Mouse (Mus musculus) layer of hippocampus, adult 8-10 months (tissue): ENCODE measurements at regions not wholly inside any gene's neighbourhood (a gene's known extent, or its start where the extent isn't known, plus 50 kb on each side); places are given as distances from the start of the nearest gene placed in this dataset.

Experiments used
- DNase-seq, 2 experiments: peaks; one replicate each; pipeline ENCODE4 v3.0.0; 2022; ENCODE audit warnings: low spot score in 2 of 2

DNA sequence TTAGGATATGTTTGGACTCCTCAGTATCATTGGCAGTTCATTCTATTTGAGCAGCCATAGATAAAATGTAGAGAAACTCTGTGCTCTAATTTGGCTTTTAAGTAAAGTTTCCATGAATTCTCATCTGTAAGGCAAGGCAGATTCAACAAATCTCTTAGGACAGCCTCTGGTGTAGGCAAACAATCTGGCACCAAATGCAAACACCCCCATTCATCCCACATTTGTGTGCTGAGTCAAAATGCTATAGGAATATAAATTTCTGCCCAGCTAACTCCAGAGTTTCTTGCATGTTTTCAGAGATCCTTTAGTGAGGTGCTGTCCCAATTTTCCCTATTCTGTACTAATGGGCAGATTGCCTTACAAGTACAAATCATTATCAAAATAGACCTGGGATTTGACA lies 695.7 kb upstream of the Kif18a start:
- no peak for DNase-seq

DNA sequence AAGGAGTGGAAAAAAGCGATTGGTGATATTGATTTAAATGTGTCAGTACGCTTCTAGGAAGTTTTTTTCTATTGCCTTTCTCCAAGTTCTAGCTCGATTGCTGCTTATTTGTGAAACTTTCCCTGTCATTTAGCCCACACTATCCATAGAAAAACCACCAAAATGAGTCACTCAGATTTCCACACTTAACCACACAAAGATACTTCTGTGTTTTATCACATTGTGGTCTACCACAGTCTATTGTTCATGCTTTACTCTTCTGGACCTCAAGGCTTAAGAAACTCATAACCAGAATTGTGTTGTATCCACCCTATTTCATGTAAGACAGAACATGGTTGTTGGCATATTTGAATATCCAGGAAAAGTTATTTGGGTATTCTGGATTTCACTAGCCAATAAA lies 687.0 kb upstream of the Kif18a start:
- DNase-seq: no peak

DNA sequence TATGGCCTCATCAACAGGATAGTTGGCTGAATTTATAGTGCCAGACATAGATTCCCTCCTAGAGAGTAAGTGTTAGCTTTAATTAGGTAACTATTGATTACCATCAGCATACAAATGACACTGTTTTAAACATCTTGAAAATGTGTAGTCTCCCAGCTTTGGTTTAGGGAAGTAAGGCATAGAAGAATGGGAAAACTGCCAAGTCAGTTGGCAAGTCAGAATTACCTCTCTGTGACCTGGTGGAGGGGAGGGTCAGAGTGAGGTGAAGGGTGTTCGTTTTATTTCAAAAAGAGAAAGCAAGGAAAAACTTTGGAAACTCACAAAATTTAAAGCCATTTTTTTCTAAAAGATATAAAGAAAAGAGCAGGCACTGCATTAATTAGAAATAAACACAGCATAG lies 680.2 kb upstream of the Kif18a start:
- no peak for DNase-seq

DNA sequence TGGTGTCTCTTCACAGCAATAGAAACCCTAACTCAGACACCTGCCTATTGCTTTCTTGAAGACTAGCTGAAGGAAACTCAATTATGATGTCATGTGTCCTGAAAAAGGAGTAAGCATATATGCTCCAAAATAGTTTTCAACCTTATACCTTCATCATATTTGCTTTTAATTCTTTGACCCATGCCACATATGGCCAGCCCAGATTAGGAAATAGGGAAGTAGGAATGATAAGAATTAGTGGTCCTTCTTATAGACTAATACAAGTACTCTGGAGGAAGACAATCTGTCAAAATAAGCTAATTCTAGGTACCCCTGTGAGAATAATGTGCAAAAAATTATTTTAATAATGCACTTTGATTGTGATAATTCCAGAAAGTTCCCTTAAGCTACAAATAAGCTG lies 661.0 kb upstream of the Kif18a start:
- DNase-seq: no peak

DNA sequence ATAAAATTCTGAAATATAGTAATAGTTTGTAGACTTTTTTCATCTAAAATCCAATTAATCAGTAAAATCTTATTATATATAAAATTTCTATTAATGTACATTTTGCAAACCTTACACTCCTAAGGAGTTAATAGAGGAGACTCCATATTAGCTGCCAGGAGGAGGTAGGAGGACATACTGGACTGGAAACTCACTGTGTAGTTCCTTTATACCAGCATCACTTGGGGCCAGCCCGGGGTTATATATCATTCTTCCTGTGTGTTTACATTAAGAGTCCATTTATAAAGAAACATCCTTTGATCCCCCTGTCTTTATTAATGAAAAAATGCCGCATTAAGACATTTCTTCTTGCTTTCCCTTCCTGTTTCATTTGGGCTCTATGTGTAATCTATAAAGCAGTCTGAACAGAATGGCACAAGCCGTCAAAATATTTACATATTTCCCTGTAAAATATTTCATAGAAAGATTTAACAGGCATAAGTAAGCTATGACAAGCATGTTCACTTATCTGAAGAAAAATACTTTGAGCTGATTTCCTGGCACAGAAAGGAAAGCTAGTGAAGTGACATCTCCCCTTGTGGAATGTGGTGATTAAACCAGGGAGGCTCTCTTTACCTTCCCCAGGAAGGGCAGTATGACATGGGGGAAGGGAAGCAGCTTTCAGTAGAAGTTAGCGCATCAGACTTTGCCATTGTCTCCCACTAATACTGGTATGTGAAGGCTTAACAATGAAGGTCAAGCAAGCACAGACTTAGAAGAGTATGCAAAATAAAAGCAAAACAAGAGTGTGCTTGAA lies 658.0 kb upstream of the Kif18a start:
- DNase-seq: no peak

DNA sequence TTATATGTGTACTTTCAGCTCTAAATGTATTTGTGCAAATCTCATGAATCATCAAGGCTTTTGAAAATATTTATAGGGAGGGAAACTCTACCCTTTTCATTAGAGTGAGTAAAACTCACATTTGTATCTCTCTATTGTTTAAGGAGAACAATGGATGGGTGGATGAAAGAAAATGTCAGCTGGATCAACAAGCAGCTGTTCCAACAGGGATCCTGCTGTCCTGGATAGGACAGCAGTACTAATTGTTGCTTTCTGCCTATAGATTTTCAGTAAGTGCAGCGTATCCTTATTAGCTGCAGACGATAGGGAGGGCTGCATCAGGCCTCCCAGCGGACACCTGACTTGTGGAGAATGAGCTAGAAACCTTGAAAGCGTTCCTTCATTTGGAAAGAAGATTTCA lies 644.9 kb upstream of the Kif18a start:
- no peak for DNase-seq

DNA sequence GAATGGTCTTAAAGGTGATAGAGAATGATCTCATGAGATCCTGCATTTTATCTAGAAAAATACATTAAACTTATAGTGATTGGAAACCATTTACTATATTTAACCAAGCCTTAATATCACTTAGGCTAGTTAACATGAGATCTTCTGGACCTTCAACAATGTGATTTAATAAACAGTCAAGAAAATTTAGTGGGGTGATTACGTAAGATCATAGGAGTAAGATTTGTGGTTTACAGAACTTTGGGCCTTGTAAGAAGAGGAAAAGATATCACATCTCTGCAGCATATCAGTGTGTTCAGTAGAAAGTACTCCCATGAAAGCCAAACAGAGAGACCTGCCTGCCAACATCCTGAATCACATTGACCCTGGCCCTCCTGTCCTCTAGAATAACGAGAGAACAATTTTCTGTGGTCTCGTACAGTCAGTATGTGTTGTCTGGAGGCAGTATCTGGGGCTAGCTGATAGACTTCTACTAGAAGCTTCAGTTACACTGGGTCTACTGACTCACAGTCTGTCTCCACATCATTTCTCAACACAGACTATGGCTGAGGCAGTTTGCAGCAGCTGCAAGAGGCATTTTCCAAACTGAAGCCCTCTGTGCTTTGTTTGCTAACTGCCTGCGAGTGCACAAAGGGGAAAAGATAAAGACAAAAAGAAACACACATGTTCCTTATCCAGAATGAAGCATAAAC lies 619.7 kb upstream of the Kif18a start:
- no peak for DNase-seq

DNA sequence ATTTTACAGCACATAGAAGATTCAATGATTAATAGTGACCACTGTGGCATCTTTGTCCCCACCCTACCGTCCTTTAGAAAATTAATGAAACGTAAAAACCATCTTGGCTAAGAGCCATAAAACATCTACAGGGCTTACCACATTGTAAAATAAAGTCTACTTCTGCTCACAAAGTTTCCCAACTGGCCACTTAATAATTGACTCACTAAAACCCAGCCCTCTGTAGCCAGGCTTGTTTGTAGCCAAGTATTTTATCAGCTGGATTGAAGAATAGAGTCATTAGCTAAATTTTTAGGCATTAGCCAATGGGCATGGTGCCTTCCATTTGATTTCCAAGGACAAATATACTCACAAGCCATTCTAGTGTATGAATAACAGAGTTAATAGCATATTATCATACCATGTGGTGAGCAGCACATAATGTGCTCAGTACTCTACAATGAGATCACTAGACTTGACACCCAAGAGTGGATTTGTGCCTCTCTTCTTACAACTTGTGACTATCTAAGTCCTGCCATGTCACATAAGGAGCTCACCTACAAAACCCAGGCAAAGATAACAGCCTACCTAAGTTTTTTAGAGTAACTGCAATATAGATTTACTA lies 602.7 kb upstream of the Kif18a start:
- no peak for DNase-seq

DNA sequence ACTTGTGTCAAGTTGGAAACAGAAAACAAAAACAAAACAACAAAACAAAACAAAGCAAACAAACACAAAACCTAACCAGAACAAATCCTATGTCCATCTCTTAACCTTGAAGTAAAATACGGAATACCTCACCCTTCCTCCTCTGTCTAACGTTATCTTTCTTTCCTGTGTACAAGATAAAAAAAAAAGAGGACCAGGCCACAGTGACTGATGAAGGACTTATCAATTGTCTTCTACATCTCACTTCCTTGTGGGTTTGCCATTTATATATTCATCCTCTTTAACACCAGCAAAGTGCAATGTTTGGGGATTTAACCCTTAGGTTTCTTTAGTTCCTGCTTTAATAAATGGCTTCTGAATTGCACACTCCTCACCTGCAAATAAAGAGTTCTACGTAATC lies 599.0 kb upstream of the Kif18a start:
- DNase-seq: no peak

DNA sequence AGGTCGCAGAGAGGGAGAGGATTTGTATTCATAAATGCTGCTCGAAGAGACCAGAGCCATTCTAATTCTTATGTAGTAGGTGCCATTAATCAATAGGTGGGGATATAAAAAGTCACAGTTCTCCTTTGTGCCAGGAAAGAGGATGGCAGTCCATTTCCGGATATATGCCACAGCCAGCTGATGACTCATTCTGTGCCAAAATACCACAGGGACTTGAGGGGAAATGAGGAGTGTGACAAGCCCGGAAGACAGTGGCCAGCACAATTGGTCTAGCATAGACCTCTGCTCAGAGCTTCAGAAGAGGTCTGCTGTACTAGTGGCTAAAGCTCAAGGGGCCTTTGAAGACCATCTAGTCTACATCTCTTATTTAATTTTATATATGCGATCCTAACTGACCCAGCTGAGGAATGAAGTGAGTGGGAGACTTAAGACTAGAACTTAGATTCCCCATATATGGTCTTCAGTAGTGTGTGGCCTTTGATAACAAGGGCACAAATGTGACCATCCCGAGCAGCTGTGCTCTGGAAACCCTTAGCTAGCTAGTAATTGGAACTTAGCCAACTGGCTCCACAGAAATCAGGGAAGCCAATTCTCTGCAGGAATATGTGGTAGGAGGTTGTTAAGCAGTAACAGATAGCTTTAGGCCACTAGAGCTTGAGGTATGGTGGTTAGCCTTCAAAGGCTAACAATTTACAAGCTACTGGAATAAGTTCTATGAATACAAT lies 594.4 kb upstream of the Kif18a start:
- no peak for DNase-seq

DNA sequence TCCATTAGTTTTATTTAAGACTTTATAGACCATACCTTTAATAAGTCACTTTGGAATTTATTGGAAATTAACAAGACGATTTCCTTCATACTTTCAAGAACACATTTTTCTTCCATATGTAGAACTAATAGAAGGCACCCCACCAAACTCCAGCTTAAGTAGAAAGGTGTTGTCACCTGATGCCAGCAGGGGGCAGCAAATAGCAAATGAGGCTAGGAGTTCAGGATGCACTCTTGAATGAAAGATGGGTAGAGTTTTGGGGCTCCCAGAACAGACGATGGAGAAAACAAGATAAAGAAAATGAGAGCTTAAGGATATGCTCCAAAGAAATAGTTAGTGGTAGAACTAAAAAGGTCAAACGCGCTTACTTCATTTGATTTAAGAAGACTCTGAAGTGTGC lies 590.4 kb upstream of the Kif18a start:
- peak; percentile 26 to 54 for DNase-seq

DNA sequence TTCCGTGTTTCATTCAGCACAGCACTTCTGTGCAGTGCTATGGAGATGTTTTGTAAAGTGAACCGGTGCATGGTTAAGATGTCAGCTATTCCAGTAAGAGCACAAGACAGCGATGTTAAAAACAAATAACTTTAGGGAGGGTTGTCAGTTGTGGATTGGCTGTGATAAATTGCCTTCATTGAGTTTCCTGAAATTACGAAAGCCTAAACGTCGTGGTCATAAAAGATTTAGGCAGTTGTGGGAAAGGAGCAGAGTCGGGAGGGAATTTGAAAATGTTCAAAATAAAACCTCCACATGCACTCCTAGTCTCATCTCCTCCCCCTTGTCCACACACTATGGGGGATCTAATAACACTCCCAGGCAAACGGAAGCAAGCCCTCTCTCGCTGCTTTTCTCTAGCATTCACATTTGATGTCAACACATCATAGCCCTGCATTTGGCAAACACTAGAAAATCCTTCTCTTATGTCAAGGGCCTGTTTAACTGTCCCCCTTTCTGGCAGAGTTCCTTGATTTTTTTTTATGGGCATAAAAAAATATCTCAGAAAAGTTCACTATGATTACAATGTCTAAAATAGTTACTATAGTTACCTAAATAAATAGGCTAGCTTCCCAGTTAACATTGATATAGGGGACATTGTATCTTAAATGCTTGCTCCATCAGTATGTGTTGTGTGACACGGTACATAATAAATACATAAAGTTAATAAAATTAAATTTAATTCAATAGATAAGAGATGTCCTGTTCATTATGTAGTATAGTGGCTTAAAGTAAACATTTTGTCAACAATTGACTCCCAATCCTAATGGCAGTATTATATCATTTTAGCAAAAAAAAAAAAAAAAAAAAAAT lies 589.2 kb upstream of the Kif18a start:
- DNase-seq: no peak

DNA sequence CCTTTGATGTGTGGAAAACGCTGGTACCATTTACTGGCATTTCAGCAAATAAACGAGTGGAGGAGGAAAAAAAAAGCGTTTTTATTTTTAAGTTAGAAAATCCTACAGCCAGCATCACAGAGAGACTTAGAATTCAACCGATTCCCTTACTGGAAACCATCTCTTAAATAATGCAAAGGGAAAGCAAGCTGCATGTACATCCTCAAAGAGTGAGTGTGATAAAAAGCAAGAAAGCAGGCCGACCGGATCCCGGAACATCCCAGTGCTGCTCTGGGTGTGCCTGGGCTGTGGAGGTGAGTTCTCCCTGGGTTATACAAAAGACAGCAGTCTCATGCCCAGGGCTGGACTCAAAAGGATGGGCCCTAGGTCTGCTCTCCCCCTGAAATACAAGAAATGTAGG lies 579.2 kb upstream of the Kif18a start:
- no peak for DNase-seq

DNA sequence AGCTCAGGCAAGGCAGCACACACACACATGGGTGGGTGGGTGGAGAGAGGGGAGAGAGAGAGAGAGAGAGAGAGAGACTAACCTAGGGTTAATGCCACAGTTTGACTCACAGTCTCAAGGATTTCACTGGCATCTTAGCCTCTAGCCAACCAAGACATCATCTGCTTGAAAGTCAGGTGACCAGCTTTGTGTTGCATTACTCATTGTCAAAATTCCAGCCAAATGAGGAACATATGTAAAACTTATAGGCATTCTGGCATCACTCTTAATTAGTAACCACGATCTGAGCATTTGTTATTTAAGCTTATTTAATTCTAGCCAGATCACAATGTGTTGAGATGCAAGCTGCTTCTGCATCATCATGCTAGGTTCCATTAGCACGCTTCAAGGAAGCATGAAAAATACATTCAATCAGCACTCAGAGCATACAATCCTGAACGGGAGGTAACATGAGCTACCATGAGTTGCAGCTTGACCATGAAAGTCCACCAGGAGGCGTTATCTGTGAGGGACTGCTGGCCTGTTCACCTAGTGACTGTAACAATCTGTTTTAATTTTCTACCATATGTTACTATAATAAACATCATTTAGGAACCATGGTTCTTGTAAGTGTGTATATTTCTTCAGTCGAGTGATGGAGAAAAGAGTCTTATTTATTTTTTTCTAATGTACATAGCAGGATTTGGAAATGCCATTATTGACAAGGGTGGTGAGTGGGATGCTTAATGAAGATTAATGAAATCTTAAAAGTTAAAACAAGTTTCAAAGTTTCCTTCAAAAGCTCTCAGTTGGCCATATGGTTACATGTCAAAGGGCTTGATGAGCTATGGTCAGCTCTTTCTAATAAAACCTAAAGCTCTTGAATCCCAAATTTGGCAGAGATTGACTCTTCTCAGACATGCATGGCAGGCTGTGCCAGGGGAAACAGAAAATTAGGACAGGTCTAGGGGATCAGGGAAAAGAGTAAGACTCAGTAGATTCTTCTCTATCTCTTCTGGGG lies 572.4 kb upstream of the Kif18a start:
- no peak for DNase-seq

DNA sequence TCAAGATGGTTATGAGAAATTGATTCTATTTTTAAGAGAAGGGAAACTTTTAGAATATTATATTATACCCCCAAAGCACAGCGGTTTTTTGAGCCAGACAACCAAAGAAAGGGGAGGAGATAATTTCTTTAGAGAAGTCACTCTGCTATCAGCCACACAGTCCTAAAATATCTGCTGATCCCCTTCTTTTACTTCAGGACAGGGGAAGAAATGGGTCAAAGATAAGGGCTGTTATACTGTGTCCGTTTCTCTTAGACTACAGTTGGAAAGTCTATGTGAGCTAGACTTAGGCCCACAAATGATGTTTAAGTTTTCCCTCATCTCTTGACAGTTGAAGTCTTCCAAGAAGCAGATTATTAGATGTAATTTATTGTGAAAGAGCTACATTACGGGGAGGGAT lies 538.5 kb upstream of the Kif18a start:
- DNase-seq: no peak

DNA sequence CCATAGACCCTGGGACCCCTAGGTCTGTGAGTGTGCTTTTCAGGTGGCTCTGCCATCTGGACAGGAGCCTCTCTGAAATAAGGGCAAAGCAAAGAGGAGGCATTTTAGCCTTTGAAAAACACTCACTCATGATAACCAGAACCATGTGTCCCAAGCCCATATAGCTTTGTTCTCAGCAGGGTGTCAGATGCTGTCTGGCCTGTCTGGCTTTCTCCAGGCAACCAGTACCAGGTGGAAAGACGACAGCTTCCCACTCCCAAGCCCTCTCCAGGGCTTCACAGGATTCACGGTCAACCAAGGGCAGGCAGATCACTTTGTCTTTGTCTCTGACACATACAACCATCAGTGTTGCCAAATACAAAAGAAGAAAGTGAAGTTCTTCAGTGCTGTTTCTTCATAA lies 537.0 kb upstream of the Kif18a start:
- DNase-seq: no peak

DNA sequence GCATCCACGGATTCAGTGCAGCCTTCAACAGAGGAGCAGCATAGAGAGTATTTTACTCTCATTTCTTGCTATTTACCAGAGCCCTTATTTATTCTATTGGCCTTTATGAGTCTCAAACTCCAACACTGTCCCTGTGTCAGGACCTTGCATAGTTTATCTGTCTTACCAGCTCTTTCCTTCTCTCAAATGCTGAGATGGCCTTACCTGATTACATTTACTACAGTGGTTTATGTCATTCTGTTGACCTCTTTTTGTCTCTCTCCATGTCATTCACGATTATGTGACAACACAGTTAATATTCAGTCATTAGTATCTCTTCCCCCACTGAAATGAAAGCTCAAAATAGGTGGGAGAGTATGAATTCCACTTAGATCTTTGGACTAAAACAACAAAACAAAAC lies 535.7 kb upstream of the Kif18a start:
- no peak for DNase-seq

DNA sequence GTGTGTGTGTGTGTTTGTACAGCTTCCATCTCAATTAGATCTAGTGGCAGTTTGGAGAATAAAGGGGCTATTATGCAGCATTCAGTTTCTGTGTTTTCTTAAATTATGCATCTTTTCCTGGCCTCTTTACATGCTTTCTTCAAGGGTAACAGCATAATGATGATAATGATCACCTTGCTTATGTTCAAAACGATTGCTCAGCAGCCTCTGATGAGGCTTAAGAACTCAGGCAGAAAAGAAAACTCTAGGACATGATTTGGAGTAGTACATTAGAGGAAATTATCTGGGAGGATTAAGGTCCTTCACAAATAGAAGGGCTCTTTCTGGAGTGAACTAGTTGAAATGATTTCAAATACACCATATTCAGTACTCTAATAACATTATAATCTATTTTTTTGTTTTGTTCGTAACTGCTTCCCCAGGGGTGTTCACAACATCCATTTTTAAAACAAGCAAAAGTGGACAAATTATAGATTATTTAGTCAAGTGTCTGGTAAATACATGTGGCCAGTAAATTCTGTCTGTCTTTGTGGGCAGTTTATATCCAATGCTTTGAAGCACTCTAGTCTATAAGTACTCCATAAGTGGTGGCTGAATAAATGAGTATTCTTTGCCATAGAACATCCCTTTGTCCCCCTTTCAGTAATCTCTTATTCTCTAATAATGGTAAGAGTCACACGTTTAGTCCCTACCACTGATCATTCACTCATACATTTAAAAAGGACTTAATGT lies 526.9 kb upstream of the Kif18a start:
- no peak for DNase-seq

DNA sequence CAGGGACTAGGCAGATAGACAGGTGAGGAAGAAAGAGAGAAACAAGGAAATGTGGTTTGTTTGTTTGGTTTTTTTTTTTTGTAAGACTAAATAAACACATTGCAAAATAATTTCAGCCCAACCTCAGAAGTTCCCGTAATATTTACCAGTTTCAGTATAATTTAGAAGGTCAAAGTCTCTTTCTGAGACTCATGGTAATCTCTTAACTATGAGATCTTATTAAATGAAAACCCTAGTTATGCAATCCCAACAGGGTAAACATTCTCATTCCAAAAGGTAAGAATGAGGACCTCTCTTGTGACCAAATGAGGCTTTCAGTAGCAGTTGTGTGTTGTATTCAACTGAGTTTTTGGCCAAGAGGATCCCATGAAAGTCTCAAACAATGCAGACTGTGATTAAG lies 524.7 kb upstream of the Kif18a start:
- no peak for DNase-seq
